Mouse (Mus musculus) cerebellum, adult 11 months (tissue): Measurements from ENCODE around the gene Gpr137.

Experiments
- DNase-seq: peaks from one replicate; pipeline ENCODE4 v3.0.0; 2022

The Gpr137 gene

GRCm38 (mm10) chr19:6972247-6972917 is 30.1 kb upstream of the Gpr137 start:
- DNase-seq: no peak

GRCm38 (mm10) chr19:6971644-6972043 is 29.4 kb upstream of the Gpr137 start:
- DNase-seq: no peak

- DNase-seq: no peak
These were observed 28.3 kb upstream of the Gpr137 start for GRCm38 (mm10) chr19:6970460-6971085.

- no peak for DNase-seq
These were observed 27.5 kb upstream of the Gpr137 start for GRCm38 (mm10) chr19:6969665-6970381.

GRCm38 (mm10) chr19:6969291-6969664 is 27.0 kb upstream of the Gpr137 start:
- no peak for DNase-seq

GRCm38 (mm10) chr19:6968491-6969271 is 26.4 kb upstream of the Gpr137 start:
- DNase-seq: no peak

- no peak for DNase-seq
These were observed 14.2 kb upstream of the Gpr137 start for GRCm38 (mm10) chr19:6956461-6956860.

- peak; percentile 23 for DNase-seq
These were observed 13.1 kb upstream of the Gpr137 start for GRCm38 (mm10) chr19:6955424-6955823.

GRCm38 (mm10) chr19:6954046-6954445 is 11.8 kb upstream of the Gpr137 start:
- DNase-seq: peak; percentile 60

- DNase-seq: no peak
These were observed 10.4 kb upstream of the Gpr137 start for GRCm38 (mm10) chr19:6952712-6953037.

GRCm38 (mm10) chr19:6951994-6952711 is 9.9 kb upstream of the Gpr137 start:
- peak; percentile 79 for DNase-seq

GRCm38 (mm10) chr19:6951381-6951968 is 9.2 kb upstream of the Gpr137 start:
- DNase-seq: peak; percentile 88

- DNase-seq: peak; percentile 56
These were observed 8.4 kb upstream of the Gpr137 start for GRCm38 (mm10) chr19:6950613-6951153.

GRCm38 (mm10) chr19:6949951-6950350 is 7.7 kb upstream of the Gpr137 start:
- no peak for DNase-seq

GRCm38 (mm10) chr19:6949532-6949931 is 7.3 kb upstream of the Gpr137 start:
- DNase-seq: no peak

- peak; percentile 69 for DNase-seq
These were observed 5.9 kb upstream of the Gpr137 start for GRCm38 (mm10) chr19:6948186-6948585.

GRCm38 (mm10) chr19:6947742-6948141 is 5.5 kb upstream of the Gpr137 start:
- DNase-seq: no peak

GRCm38 (mm10) chr19:6943709-6944108 is 1.4 kb upstream of the Gpr137 start:
- no peak for DNase-seq

- DNase-seq: no peak
These were observed 484 bp upstream of the Gpr137 start for GRCm38 (mm10) chr19:6942764-6943163.

GRCm38 (mm10) chr19:6941372-6942248 is 670 bp downstream of the Gpr137 start, which contains the start of gene Bad:
Bad (plus strand) TSS chr19:6941861.
- peak; percentile 90 for DNase-seq
